Mouse (Mus musculus) layer of hippocampus, adult 9-11 months (tissue): Measurements from ENCODE around the gene Trpc1.

Experiments
- DNase-seq: peaks from one replicate; pipeline ENCODE4 v3.0.0; 2022

Trpc1 gene

DNA sequence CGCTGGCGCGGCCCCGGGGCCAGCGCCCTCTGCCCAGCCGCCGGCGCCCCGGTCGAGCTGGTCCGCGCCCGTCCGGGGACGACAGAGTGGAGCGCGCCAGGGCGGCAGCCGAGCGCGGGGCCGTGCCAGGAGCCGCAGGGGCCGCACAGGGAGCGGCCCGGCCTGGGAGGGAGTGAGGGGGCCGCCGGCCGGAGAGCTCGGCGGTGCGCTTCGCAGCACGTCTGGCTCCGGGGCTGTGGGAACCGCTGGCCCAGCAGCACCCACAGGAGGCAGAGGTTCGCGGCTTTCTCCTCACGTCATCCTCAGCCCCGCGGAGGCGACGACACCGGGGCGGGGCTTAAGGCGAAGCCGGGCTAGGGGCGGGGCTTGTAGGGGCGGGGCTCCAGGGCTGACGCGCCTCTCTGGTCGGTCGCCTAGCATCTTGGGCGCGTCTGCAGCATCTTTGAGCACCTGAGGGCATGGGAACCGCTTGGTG lies at the start of gene Trpc1:
Gene Trpc1, minus strand, starts transcription at position 339 of the 475 bp plus-strand sequence.
- peak; percentile 76 for DNase-seq

DNA sequence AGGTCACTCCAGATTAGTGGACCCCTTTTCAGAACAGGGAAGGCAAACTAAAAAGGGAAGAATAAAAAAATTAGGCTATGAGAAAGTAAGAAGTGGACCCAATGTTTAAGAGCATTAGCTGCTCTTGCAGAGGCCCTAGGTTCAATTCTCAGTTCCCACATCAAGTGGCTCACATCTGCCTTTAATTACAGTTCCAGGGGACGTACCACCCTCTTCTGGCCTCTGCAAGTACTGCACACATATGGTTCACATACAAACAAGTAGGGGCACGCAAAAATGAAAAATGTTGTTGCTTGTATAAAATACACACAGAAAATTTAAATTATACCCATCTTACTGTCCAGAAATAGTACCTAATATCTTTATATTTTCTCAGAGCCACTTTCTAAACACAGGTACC lies 46.1 kb upstream of the Trpc1 start:
- DNase-seq, result no peak

DNA sequence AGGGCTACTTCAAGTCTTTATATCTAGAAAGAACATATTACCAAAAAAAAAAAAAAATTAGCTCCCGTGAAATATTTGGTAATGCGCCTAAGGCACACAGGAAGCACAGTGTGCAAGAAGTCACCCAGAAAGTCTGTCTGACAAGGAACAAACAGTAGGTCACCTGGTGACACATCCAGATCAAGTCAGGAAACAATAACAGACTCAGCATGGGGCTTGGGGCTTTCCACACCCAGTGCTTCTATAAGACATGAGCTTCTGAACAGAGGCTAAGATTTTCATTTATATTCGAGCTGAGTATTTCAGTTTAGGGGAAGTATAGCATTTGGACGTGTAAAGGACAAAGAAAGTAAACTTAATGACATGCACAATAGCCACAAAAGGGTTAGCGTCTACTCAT lies 45.7 kb upstream of the Trpc1 start:
- no peak for DNase-seq

- DNase-seq, result no peak
These were observed 45.1 kb upstream of the Trpc1 start for GRCm38 (mm10) chr9:95795077-95795784.

DNA sequence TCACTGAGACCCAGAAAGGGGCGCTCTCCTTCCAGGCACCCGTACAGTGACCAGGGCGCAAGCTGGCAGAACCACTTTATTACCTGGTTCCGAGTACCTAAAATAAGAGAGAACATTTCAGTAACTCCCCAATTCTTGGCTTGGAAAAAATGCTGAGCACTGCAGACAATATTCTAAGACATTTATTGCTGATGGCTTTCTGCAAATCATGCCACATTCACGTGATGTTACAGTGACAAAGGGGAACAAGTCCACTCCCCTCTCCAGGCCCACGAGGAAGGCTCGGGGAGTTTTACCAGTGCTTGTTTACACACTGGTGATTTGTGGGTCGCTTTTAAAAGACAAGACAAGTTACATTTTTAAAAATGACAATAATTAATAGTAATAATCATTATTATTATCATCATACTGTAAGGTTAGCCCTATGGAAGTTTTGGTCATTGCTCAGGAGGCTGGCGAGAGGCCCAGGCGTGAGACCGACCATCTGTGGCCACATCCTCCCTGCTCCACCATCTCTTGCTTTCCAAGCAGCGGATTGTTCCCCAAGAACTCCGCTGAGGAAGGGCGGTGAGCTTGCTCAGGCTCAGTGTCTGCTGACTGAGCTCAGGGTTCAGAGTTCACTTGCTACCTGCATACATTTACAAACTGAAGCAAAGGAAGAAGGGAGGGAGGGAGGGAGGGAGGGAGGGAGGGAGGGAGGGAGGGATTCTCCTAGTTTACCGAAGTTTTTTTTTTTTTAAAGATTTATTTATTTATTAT lies 44.0 kb upstream of the Trpc1 start:
- DNase-seq, result no peak

DNA sequence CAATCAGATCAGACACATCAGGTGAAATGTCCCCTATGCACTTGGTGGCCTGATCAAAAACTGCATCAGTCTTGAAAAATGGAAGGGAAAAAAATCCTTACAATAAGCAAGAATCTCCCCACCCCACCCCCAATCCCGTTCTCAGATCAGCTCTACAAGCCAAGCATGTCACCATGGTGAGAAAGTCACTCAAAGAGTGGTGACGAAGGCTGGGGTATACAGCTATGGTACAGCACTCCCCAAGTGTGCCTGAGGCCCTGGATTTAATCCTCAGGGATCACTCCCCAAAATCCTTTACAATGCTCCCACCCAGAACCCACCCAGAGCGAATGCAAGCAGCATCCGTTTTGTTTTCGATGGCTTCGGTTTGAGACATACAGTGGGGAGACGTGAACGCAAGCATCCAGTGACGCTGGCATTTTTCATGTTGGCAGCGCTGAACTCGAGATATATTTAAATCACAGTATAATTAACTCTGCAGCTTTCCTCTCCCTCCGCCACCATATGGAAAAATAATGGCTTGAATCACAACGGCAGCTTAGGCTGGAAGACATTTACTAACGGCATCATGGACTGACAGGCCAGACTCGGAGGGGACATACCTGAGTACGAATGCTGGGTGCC lies 34.8 kb upstream of the Trpc1 start:
- DNase-seq, result peak; percentile 17

DNA sequence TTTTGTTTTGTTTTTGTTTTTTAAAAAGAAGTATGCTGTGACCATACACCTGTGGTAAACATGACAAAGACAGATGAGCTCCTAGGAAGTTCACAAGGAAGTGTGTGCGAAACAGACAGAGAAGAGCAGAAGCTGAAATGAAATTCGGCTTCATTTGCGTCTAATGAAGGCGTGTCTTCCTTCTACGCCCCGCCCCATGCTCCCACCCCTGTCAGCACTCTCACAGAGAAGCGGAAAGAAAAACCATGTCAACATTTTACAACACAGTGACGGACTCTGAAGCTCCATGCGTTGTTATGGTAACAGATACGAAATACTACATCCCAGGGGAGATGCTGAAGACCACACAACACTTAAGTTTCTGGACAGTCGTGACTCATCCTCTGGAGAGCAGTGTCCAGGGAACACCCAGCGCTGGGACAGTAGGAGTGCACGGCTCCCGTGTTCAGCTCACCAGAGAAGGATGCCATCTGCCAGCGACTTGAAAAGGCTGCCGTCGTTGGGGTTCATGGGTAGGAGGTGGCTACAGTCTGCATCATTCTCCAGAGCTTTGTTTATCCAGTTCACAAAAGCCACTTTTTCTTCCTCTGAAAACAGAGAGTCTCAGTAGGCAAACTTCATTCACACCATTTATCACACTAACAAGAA lies 33.6 kb upstream of the Trpc1 start:
- peak; percentile 14 for DNase-seq

GRCm38 (mm10) chr9:95771671-95772070 lies 21.5 kb upstream of the Trpc1 start:
- peak; percentile 29 for DNase-seq

DNA sequence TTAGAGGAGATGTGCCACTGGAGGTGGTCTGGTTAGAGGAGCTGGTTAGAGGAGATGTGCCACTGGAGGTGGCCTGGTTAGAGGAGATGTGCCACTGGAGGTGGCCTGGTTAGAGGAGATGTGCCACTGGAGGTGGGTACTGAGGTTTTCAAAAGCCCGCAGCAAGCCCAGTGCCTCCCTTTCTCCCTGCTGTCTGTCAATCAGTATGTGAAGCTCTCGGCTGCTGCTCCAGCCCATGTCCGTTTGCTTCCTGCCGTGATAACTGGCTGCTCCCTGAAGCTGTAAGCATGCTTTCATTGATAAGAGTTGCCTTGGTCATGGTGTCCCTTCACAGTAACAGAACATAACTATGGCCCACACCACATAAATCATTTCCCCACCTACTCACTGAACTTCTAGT lies 13.0 kb upstream of the Trpc1 start:
- DNase-seq, result no peak

DNA sequence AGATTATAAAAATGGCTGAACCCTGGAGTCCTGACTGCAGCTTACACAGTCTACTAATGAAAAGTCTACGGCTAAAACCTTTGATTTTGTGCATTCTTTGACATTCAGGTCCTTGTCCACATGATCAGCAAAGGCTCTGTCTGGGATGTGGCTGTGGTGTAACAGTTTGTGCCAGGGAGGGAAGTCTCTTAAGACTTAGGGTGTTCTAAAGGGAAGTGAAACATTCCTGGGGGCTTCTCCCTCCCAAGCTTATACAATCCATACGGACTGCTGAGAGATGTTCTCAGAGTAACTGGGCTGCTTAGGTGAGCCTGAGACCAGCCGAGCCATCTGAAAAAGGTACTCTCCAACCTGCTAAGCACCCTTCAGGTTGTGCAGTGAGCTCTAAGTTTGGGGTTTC lies 12.1 kb upstream of the Trpc1 start:
- DNase-seq, result no peak

GRCm38 (mm10) chr9:95761381-95761780 lies 11.2 kb upstream of the Trpc1 start:
- DNase-seq, result no peak

GRCm38 (mm10) chr9:95750746-95751145 lies 571 bp upstream of the Trpc1 start:
- DNase-seq, result no peak

DNA sequence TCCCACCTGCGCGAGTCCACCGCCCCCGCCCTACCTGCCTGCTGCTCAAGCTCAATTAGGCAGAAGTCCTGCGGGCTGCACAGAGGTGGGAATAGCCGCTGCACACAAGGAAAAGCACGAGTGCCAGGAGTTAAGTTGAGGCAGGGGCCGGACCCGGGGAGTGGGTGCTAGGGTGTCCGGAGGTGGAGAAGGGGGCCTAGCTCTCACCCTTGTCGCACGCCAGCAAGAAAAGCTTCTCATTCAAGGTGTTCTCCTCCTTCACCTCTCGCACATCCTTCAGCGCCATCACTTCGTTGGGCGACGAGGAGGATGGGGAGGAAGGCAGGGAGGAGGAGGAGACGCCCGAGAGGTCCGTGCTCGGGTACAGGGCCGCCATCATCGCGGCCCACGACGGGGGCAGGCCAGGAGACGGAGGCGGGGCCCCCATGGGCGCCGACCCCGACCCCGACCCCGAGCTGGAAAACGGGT lies 680 bp downstream of the Trpc1 start:
- no peak for DNase-seq

GRCm38 (mm10) chr9:95747298-95747697 lies 2.9 kb downstream of the Trpc1 start:
- no peak for DNase-seq

DNA sequence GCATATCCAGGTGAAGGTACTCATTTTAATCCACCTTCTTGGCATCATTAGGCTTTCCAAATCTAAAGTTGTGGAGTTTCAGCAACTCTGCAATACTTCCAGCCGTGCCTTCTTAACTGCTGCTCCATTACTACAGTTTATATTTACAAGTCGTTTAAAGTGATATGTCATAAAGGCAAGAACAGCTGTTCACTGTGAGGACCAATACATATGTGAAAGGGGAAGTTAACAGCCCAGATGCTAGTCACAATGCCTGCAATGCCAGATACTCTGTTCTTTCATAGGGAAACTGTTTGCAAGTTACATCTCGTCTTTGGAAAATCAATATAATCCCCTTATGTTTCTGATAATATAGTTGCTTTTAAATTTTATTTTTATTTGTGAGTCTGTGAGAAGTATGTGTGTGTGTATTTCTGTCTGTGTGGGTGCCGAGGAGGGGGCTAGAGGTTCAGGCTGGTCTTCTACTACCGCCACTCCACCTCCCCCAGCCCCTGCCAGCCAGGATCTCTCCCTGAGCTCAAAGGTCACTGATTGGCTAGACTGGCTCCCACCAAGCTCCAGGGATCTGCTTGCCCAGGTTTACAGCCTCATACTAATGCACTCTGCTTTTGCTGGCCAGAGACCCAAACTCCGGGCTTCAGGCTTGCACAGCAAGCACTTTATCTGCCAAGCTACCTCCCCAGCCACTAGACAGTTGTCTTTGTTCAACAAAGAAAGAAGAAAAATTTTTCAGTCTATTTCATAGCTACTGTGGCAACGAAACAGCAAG lies 5.1 kb downstream of the Trpc1 start:
- no peak for DNase-seq

- DNase-seq, result no peak
These were observed 13.9 kb downstream of the Trpc1 start for GRCm38 (mm10) chr9:95736238-95736637.

DNA sequence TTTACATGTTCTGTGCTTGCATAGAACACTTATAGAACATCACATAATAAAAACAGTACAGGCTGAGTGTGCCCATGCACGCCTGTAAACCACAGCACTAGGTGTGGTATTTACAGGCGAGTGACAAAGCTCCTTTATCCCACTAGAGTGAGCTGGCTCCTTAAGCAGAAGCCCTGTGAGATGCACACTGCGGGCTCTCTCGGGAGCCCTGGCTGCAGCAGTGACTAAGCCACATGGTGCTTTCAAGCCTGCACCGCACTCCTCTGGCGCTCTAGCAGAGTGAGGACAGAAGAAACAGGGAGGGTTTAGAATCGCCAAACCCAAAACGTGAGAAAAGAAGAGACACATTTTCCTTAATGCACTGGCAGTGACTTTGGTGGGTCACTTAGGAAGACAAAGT lies 37.6 kb downstream of the Trpc1 start:
- DNase-seq, result no peak

DNA sequence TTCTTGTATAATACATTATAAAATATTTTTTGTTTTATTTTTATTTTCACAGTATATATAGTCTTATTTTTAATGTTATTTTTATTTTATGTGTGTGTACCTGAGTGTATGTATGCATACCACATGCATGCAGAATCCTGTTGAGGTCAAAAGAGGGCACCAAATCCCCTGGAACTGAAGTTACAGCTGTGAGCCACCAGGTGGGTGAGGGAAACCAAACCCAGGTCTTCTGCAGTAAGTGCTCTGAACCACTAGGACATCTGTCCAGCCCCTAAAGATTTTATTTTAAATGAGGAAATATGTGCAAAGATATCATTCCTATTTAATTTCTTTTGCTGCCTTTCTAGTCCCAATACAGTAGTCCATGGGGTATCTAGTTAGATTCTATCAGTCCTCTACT lies 41.2 kb downstream of the Trpc1 start:
- DNase-seq, result no peak

DNA sequence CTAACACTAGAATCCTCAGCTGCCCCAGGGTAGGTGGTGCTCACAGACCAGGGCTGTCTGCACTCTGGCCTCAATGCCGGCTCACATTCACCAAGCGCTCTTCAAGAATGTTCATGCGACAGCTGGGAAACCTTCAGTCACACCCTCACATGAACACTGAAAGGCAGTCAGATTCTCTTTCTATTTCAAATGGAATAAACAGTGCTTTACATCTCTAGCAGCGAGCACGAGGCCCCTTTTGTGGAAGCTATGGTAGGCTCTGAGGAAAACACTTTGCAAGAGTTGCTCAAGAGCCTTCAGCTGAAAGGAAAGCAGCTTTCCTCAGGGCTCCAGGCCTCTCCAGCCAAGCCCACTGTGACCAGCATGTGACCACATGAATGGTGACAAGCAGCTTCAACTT lies 44.8 kb downstream of the Trpc1 start:
- no peak for DNase-seq

DNA sequence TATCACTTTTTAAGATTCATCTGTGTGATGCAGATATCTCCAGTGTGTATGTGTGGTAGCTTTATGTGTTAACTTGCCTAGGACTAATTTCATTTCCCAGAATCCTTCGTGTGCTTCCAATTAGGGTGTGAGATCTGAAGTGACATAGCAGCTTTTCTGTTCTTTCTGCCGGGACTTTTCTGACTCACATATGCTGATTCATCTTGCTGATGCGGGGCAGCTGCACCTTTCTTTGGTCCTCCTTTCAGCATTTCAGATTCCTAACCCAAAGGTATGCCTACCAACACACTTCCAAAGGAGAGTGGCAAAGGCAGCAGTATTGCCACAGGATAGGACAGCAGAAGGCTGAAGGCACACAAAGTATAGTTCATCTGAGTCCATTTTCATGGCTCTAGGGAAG lies 46.1 kb downstream of the Trpc1 start:
- no peak for DNase-seq

GRCm38 (mm10) chr9:95699273-95699672 lies 50.9 kb downstream of the Trpc1 start:
- DNase-seq, result peak; percentile 53

- no peak for DNase-seq
These were observed 52.4 kb downstream of the Trpc1 start for GRCm38 (mm10) chr9:95697808-95698207.

DNA sequence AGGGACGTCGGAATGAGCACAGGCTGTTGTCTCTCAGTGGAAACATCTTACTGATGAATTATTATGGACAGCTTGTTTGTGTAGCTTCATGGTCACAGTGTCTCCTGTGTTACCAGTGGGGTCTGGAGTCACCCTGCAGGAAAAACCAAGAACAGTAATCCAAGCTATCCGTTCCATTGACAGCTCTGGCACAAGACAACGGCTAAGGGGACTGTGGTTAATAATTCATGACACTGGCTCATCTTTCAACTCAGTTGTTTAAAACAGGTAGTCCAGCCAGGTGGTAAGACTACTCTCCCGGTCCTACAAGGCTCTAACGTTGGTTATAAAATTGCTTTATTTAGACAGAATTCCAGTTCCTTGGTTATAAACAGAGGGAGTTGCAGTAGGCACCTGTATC lies 53.6 kb downstream of the Trpc1 start:
- DNase-seq, result no peak
